Mouse (Mus musculus) spleen, adult 18-20 months (tissue): ENCODE data around the gene Myo10.

Experiments
- DNase-seq, 2 experiments: peaks; one replicate each; pipeline ENCODE4 v3.0.0; 2022; ENCODE audit warnings: mixed read lengths in 2 of 2

The Myo10 gene

GRCm38 (mm10) chr15:25850552-25850951 lies 228.2 kb downstream of the Myo10 start:
- DNase-seq, result no peak

GRCm38 (mm10) chr15:25854270-25854904 lies 232.1 kb downstream of the Myo10 start:
- DNase-seq, result no peak

DNA sequence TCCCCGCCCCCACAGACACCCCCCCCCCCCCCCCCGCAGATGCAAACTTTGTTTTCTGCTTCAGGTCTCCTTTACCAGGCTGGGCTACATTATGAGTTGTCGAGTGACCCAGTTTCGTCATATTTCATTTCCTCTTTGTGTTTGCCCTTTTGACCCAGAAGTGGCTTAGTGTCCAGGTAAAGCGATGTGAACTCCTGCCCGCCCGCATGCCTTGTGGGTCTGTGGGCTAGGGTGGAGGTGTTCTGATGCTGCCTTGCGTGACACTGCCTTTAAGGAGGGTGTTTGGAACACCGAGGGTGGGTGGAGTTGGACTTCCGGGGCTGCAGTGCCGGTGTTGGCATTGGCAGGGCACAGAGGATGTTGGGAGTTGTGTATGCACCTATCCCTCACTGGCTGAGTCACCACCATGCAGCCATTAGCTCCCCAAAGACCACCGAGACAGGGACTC lies 236.3 kb downstream of the Myo10 start:
- DNase-seq, result peak; percentile 47

DNA sequence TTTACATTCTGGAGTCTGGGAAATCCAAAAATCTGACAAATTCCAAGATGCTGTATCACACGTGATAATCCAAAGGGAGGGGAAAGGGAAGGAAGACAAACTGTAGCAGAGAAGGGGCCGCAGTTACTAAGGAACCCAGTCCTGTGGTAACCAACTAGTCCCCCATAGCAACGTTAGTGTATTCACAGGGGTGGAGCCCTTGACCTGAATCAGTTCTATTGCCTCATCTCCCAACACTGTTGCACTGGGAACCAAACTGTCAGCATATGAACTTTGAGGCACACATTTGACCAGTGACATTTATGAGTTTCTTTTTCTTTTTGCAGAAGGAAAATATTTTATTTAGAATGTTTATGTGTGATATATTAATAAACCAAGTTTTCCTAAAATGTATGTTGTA lies 237.1 kb downstream of the Myo10 start:
- DNase-seq, result no peak

GRCm38 (mm10) chr15:25861900-25862299 lies 239.6 kb downstream of the Myo10 start:
- no peak for DNase-seq
